In genomic region chr5:24907737-24908136, GRCm38 (mm10) we compare ENCODE assay signal across 8 mouse cellular contexts.
DNase-seq lines count a peak whose midpoint lies in the region; ATAC-seq and TF ChIP-seq lines count a peak whose summit lies in the region.

No protein-coding gene starts in this region.

- H3K27ac ChIP-seq in kidney, embryonic 16.5 days (ENCODE audit: low read length) = peak overlapping the region; percentile 97
- H3K27ac ChIP-seq in embryonic facial prominence, embryonic 11.5 days (replicated peaks; ENCODE audit: low read depth, low read length) = peak overlapping the region; percentile 80
- H3K27ac ChIP-seq in intestine, embryonic 14.5 days (ENCODE audit: low read depth) = peak overlapping the region; percentile 93
- peak overlapping the region; percentile 96 for H3K27ac ChIP-seq in midbrain, embryonic 12.5 days (replicated peaks)

- H3K4me2 ChIP-seq in kidney, embryonic 16.5 days (replicated peaks; ENCODE audit: low read depth, low read length) = peak overlapping the region; percentile 81
- peak overlapping the region; percentile 78 for H3K4me2 ChIP-seq in embryonic facial prominence, embryonic 11.5 days (ENCODE audit: low read depth, low read length)
- H3K4me2 ChIP-seq in intestine, embryonic 14.5 days (ENCODE audit: low read length) = peak overlapping the region; percentile 81
- peak overlapping the region; percentile 62 for H3K4me2 ChIP-seq in midbrain, embryonic 12.5 days (replicated peaks)

- under 1% methylated on average over 26 of the region's 26 CpGs for WGBS in kidney, embryonic 16.5 days
- 0% methylated on average over 26 of the region's 26 CpGs for WGBS in embryonic facial prominence, embryonic 11.5 days
- WGBS in intestine, embryonic 14.5 days = under 1% methylated on average over 26 of the region's 26 CpGs
- WGBS in midbrain, embryonic 12.5 days = under 1% methylated on average over 26 of the region's 26 CpGs

- no peak for DNase-seq in kidney, postnatal 14 days
- peak; percentile 52 for DNase-seq in embryonic facial prominence, embryonic 11.5 days (ENCODE audit: low spot score)
- no peak for DNase-seq in intestine, embryonic 14.5 days (ENCODE audit: low spot score)
- DNase-seq in frontal cortex, postnatal 14 days (ENCODE audit: low spot score in 2 of 2) = no peak

- H3K36me3 ChIP-seq in kidney, embryonic 16.5 days (ENCODE audit: insufficient read depth, low read length) = no peaks in the 10 kb centered on the region
- H3K36me3 ChIP-seq in E14TG2a.4 (ENCODE audit: insufficient read depth, low read length) = 0 out of 2 replicates have a peak, but pooled peaks cover 7% of the 10 kb centered on the region
- no peaks in the 10 kb centered on the region for H3K36me3 ChIP-seq in embryonic facial prominence, embryonic 11.5 days (replicated peaks; ENCODE audit: control insufficient read depth, insufficient read depth, low read depth, low read length)
- H3K36me3 ChIP-seq in intestine, embryonic 14.5 days (ENCODE audit: control insufficient read depth, insufficient read depth, low read length) = peaks cover 5% of the 10 kb centered on the region; the same call in 1 of the 2 replicates
- no peaks in the 10 kb centered on the region for H3K36me3 ChIP-seq in midbrain, embryonic 12.5 days

- ATAC-seq in kidney, embryonic 16.5 days (ENCODE audit: low FRiP score, low TSS enrichment) = peak; percentile 55
- ATAC-seq in embryonic facial prominence, embryonic 11.5 days (replicated peaks; ENCODE audit: insufficient number of reproducible peaks, low FRiP score, low TSS enrichment, low read depth) = peak; percentile 63
- peak; percentile 49 for ATAC-seq in intestine, embryonic 14.5 days (replicated peaks; ENCODE audit: low FRiP score, low TSS enrichment, low read depth)
- ATAC-seq in midbrain, embryonic 12.5 days (ENCODE audit: low FRiP score, low read depth) = no peak; the same call in 1 of the 2 replicates
- no peak for ATAC-seq in erythroid progenitor cell, adult 5-6 weeks (replicated peaks; ENCODE audit: low FRiP score, poor library complexity, severe bottlenecking)

- H3K9ac ChIP-seq in kidney, embryonic 16.5 days (replicated peaks; ENCODE audit: low read length) = peak overlapping the region; percentile 91
- H3K9ac ChIP-seq in embryonic facial prominence, embryonic 11.5 days (replicated peaks; ENCODE audit: low read length) = peak overlapping the region; percentile 92
- peak overlapping the region; percentile 86 for H3K9ac ChIP-seq in intestine, embryonic 14.5 days (ENCODE audit: low read length)
- H3K9ac ChIP-seq in midbrain, embryonic 12.5 days (replicated peaks) = peak overlapping the region; percentile 81

- H3K4me3 ChIP-seq in kidney, embryonic 16.5 days (ENCODE audit: low read length) = peak overlapping the region; percentile 86
- peak overlapping the region; percentile 97 for H3K4me3 ChIP-seq in E14TG2a.4 (replicated peaks; ENCODE audit: low read length)
- H3K4me3 ChIP-seq in embryonic facial prominence, embryonic 11.5 days (ENCODE audit: low read depth, low read length) = peak overlapping the region; percentile 82
- peak overlapping the region; percentile 83 for H3K4me3 ChIP-seq in intestine, embryonic 14.5 days (ENCODE audit: low read depth, low read length)
- peak overlapping the region; percentile 89 for H3K4me3 ChIP-seq in midbrain, embryonic 12.5 days

- H3K27me3 ChIP-seq in kidney, embryonic 16.5 days (ENCODE audit: insufficient read depth, low read length) = no peaks in the 10 kb centered on the region
- H3K27me3 ChIP-seq in E14TG2a.4 (ENCODE audit: insufficient read depth, low read length) = peaks cover 13% of the 10 kb centered on the region
- H3K27me3 ChIP-seq in embryonic facial prominence, embryonic 11.5 days (ENCODE audit: control insufficient read depth, insufficient read depth, low read length) = no peaks in the 10 kb centered on the region
- H3K27me3 ChIP-seq in intestine, embryonic 14.5 days (replicated peaks; ENCODE audit: control insufficient read depth, insufficient read depth, low read length) = no peaks in the 10 kb centered on the region
- H3K27me3 ChIP-seq in midbrain, embryonic 12.5 days = no peaks in the 10 kb centered on the region

- no peaks in the 10 kb centered on the region for H3K9me3 ChIP-seq in kidney, embryonic 16.5 days (ENCODE audit: low read length)
- no peaks in the 10 kb centered on the region for H3K9me3 ChIP-seq in E14TG2a.4 (ENCODE audit: low read length)
- no peaks in the 10 kb centered on the region for H3K9me3 ChIP-seq in embryonic facial prominence, embryonic 11.5 days (replicated peaks; ENCODE audit: control insufficient read depth, low read length)
- no peaks in the 10 kb centered on the region for H3K9me3 ChIP-seq in intestine, embryonic 14.5 days (ENCODE audit: control insufficient read depth, low read length)
- no peaks in the 10 kb centered on the region for H3K9me3 ChIP-seq in midbrain, embryonic 12.5 days

- TF ChIP-seq CTCF in E14TG2a.4 (conservative IDR thresholded peaks at IDR 0.05; ENCODE audit: low read length) = no peak

- peaks cover 15% of the 10 kb centered on the region for H3K4me1 ChIP-seq in kidney, embryonic 16.5 days (ENCODE audit: insufficient read depth, low read length)
- H3K4me1 ChIP-seq in E14TG2a.4 (replicated peaks; ENCODE audit: low read depth, low read length) = peaks cover 52% of the 10 kb centered on the region
- no peaks in the 10 kb centered on the region; the same call in 1 of the 2 replicates for H3K4me1 ChIP-seq in embryonic facial prominence, embryonic 11.5 days (ENCODE audit: control insufficient read depth, insufficient read depth, low read length)
- H3K4me1 ChIP-seq in intestine, embryonic 14.5 days (replicated peaks; ENCODE audit: control insufficient read depth, insufficient read depth, low read length) = peaks cover 15% of the 10 kb centered on the region
- peaks cover 11% of the 10 kb centered on the region for H3K4me1 ChIP-seq in midbrain, embryonic 12.5 days

Comparison
In these comparisons a context has a peak if more than half of its experiments do, and no peak if none do; other contexts are left out.
1. ATAC-seq: peak in kidney, embryonic 16.5 days (single experiment), embryonic facial prominence, embryonic 11.5 days (single experiment) and intestine, embryonic 14.5 days (single experiment); none in midbrain, embryonic 12.5 days (single experiment) and erythroid progenitor cell, adult 5-6 weeks (single experiment).
2. Peak in every context shown above with its lines, with median percentiles within 50 percentile points of each other: H3K27ac ChIP-seq, H3K4me2 ChIP-seq, H3K4me3 ChIP-seq and H3K9ac ChIP-seq.